Mouse (Mus musculus) C2C12 (cell line): ENCODE measurements at regions not wholly inside any gene's neighbourhood (a gene's known extent, or its start where the extent isn't known, plus 50 kb on each side); places are given as distances from the start of the nearest gene placed in this dataset.

Experiments
- CEBPB ChIP-seq: IDR thresholded peaks from one replicate; pipeline ENCODE4 v1.6.1; 2011; ENCODE audit warnings: low read depth, mild to moderate bottlenecking, control low read depth, moderate library complexity
- CTCF ChIP-seq: IDR thresholded peaks from one replicate; pipeline ENCODE4 v1.5.1; 2011; ENCODE audit not compliant: control insufficient read depth, insufficient read depth, insufficient read length
- MAX ChIP-seq: IDR thresholded peaks from one replicate; pipeline ENCODE4 v1.6.1; 2011; ENCODE audit warnings: mild to moderate bottlenecking, control low read depth
- MYOG ChIP-seq: IDR thresholded peaks from one replicate; pipeline ENCODE4 v1.6.1; 2011; ENCODE audit not compliant: control insufficient read depth, insufficient read length; ENCODE audit errors: extremely low read depth
- USF1 ChIP-seq: IDR thresholded peaks from one replicate; pipeline ENCODE4 v1.6.1; 2011; ENCODE audit warnings: low read depth, mild to moderate bottlenecking, control low read depth, moderate library complexity

GRCm38 (mm10) chr4:135623121-135623707 is 49.8 kb upstream of the Grhl3 start:
- no peak for TF ChIP-seq CTCF
- TF ChIP-seq MAX: no peak
- no peak for TF ChIP-seq USF1
- TF ChIP-seq CEBPB: no peak
- TF ChIP-seq MYOG: no peak
